Mouse (Mus musculus): ENCODE results near the gene Pycr2. TPM values are rescaled to one million over a fixed set of nuclear protein-coding genes. Genes with fewer than 3 reads are reported as not detected.
"Not testable (repeated sequence)": the region's sequence is repeated elsewhere in the genome, so short reads cannot be mapped to it uniquely, and the experiment has no call there.

The Pycr2 gene
- polyA plus RNA-seq, 1 experiment from 2014 or later = 113 TPM

- Histone ChIP-seq H3K9me3 (no peaks in the 10 kb centered on the region), H3K4me3 (no peak overlapping the region), H3K27ac (no peak overlapping the region), H3K4me2 (replicated peaks) (no peak overlapping the region), H3K27me3 (no peaks in the 10 kb centered on the region), H3K4me1 (peaks cover 13% of the 10 kb centered on the region), H3K9ac (no peak overlapping the region), H3K36me3 (no peaks in the 10 kb centered on the region)
- WGBS = 72% methylated on average over 9 of the region's 9 CpGs
- ATAC-seq (ENCODE audit: low FRiP score, low read depth) = no peak
These were observed 19.6 kb upstream of the Pycr2 start for GRCm38 (mm10) chr1:180884484-180884883.

GRCm38 (mm10) chr1:180888556-180889042, 15.5 kb upstream of the Pycr2 start:
- peak; percentile 64 for ATAC-seq (ENCODE audit: low FRiP score, low read depth)
- Histone ChIP-seq H3K9me3 (no peaks in the 10 kb centered on the region), H3K36me3 (no peaks in the 10 kb centered on the region), H3K27ac (peak overlapping the region; percentile 52; the same call in 1 of the 2 replicates), H3K4me3 (peak overlapping the region; percentile 11), H3K27me3 (peaks cover 21% of the 10 kb centered on the region), H3K4me1 (peaks cover 13% of the 10 kb centered on the region), H3K4me2 (replicated peaks) (peak overlapping the region; percentile 54), H3K9ac (peak overlapping the region; percentile 35; the same call in 1 of the 2 replicates)
- WGBS = 2% methylated on average over 13 of the region's 13 CpGs

- H3K4me2 ChIP-seq (replicated peaks) = peak overlapping the region; percentile 54
- H3K36me3 ChIP-seq = no peaks in the 10 kb centered on the region
- ATAC-seq (ENCODE audit: low FRiP score, low read depth) = no peak
- peaks cover 13% of the 10 kb centered on the region for H3K4me1 ChIP-seq
- no peaks in the 10 kb centered on the region for H3K9me3 ChIP-seq
- H3K27me3 ChIP-seq = peaks cover 27% of the 10 kb centered on the region
- H3K27ac ChIP-seq = peak overlapping the region; percentile 48; the same call in 1 of the 2 replicates
- peak overlapping the region; percentile 35; the same call in 1 of the 2 replicates for H3K9ac ChIP-seq
- 28% methylated on average over 7 of the region's 7 CpGs for WGBS
- H3K4me3 ChIP-seq = peak overlapping the region; percentile 11; the same call in 1 of the 2 replicates
These were observed 14.9 kb upstream of the Pycr2 start for GRCm38 (mm10) chr1:180889172-180889571.

GRCm38 (mm10) chr1:180889841-180890240, 14.3 kb upstream of the Pycr2 start:
- Histone ChIP-seq H3K36me3 (no peaks in the 10 kb centered on the region), H3K27me3 (peaks cover 33% of the 10 kb centered on the region), H3K27ac (no peak overlapping the region), H3K4me2 (replicated peaks) (no peak overlapping the region), H3K4me3 (no peak overlapping the region), H3K4me1 (peaks cover 19% of the 10 kb centered on the region), H3K9ac (no peak overlapping the region), H3K9me3 (no peaks in the 10 kb centered on the region)
- ATAC-seq (ENCODE audit: low FRiP score, low read depth) = no peak
- 47% methylated on average over 6 of the region's 6 CpGs for WGBS

- H3K27ac ChIP-seq = no peak within 1 kb of the TSS
- H3K4me1 ChIP-seq = peaks cover 19% of the 10 kb centered on the region
- no peaks in the 10 kb centered on the region for H3K36me3 ChIP-seq
- no peak within 1 kb of the TSS for H3K4me3 ChIP-seq
- no peak within 1 kb of the TSS for H3K9ac ChIP-seq
- peaks cover 47% of the 10 kb centered on the region for H3K27me3 ChIP-seq
- 56% methylated on average over 10 of the region's 10 CpGs for WGBS
- H3K4me2 ChIP-seq (replicated peaks) = no peak within 1 kb of the TSS; the same call in 1 of the 2 replicates
- no peaks in the 10 kb centered on the region for H3K9me3 ChIP-seq
- ATAC-seq (ENCODE audit: low FRiP score, low read depth) = no peak
These were observed 11.3 kb upstream of the Pycr2 start, which contains the start of gene Lefty2 for GRCm38 (mm10) chr1:180892808-180893207. Lefty2 (plus strand) TSS chr1:180893108.

GRCm38 (mm10) chr1:180894088-180894987, 9.8 kb upstream of the Pycr2 start:
- H3K4me2 ChIP-seq (replicated peaks) = peak overlapping the region; percentile 54
- not testable (repeated sequence) for H3K4me1 ChIP-seq, H3K27ac ChIP-seq, H3K9me3 ChIP-seq, H3K36me3 ChIP-seq
- 0 out of 2 replicates have a peak, but pooled peaks have one; percentile 39 for ATAC-seq (ENCODE audit: low FRiP score, low read depth)
- H3K27me3 ChIP-seq = peaks cover 47% of the 10 kb centered on the region
- 3% methylated on average over 51 of the region's 51 CpGs for WGBS
- 0 out of 2 replicates have a peak overlapping the region, but pooled peaks have one; percentile 31 for H3K9ac ChIP-seq
- peak overlapping the region; percentile 28 for H3K4me3 ChIP-seq

- H3K4me1 ChIP-seq = peaks cover 14% of the 10 kb centered on the region
- ATAC-seq (ENCODE audit: low FRiP score, low read depth) = no peak
These were observed 3.0 kb upstream of the Pycr2 start for GRCm38 (mm10) chr1:180901107-180901506.

GRCm38 (mm10) chr1:180902915-180903314, 1.2 kb upstream of the Pycr2 start:
- ATAC-seq (ENCODE audit: low FRiP score, low read depth) = no peak
- Histone ChIP-seq H3K4me3 (no peak overlapping the region), H3K27me3 (no peaks in the 10 kb centered on the region), H3K36me3 (peaks cover 24% of the 10 kb centered on the region), H3K27ac (no peak overlapping the region), H3K4me2 (replicated peaks) (no peak overlapping the region), H3K9me3 (no peaks in the 10 kb centered on the region), H3K4me1 (peaks cover 20% of the 10 kb centered on the region), H3K9ac (no peak overlapping the region)
- WGBS = 36% methylated on average over 5 of the region's 5 CpGs

More at GRCm38 (mm10) chr1:180901107-180901506, 3.0 kb upstream of the Pycr2 start:
- Histone ChIP-seq H3K4me2 (replicated peaks) (no peak overlapping the region), H3K27ac (no peak overlapping the region), H3K9me3 (no peaks in the 10 kb centered on the region), H3K27me3 (peaks cover 3% of the 10 kb centered on the region; the same call in 1 of the 2 replicates), H3K36me3 (peaks cover 6% of the 10 kb centered on the region), H3K4me3 (no peak overlapping the region), H3K9ac (no peak overlapping the region; the same call in 1 of the 2 replicates)
- WGBS = 3% methylated on average over 4 of the region's 4 CpGs

GRCm38 (mm10) chr1:180903666-180904038, 441 bp upstream of the Pycr2 start:
- 0 out of 2 replicates have a peak, but pooled peaks have one; percentile 2 for ATAC-seq (ENCODE audit: low FRiP score, low read depth)
- Histone ChIP-seq H3K4me2 (replicated peaks) (peak overlapping the region; percentile 81), H3K36me3 (peaks cover 31% of the 10 kb centered on the region), H3K9ac (0 out of 2 replicates have a peak overlapping the region, but pooled peaks have one; percentile 40), H3K4me1 (peaks cover 20% of the 10 kb centered on the region), H3K27me3 (no peaks in the 10 kb centered on the region), H3K9me3 (no peaks in the 10 kb centered on the region), H3K27ac (peak overlapping the region; percentile 49; the same call in 1 of the 2 replicates), H3K4me3 (peak overlapping the region; percentile 77)
- 41% methylated on average over 10 of the region's 10 CpGs for WGBS

- ATAC-seq (ENCODE audit: low FRiP score, low read depth) = no peak
- Histone ChIP-seq H3K36me3 (peaks cover 38% of the 10 kb centered on the region), H3K9ac (peak overlapping the region; percentile 92), H3K4me1 (peaks cover 20% of the 10 kb centered on the region), H3K4me3 (peak overlapping the region; percentile 77), H3K9me3 (no peaks in the 10 kb centered on the region), H3K27ac (peak overlapping the region; percentile 81; the same call in 1 of the 2 replicates), H3K27me3 (no peaks in the 10 kb centered on the region), H3K4me2 (replicated peaks) (peak overlapping the region; percentile 81)
- 4% methylated on average over 5 of the region's 5 CpGs for WGBS
These were observed 655 bp downstream of the Pycr2 start for GRCm38 (mm10) chr1:180904815-180905080.

- no peak overlapping the region for H3K27ac ChIP-seq
- H3K4me2 ChIP-seq (replicated peaks) = peak overlapping the region; percentile 81
- WGBS = 68% methylated on average over 6 of the region's 6 CpGs
- peak overlapping the region; percentile 77 for H3K4me3 ChIP-seq
- H3K36me3 ChIP-seq = peaks cover 38% of the 10 kb centered on the region
- peak overlapping the region; percentile 92 for H3K9ac ChIP-seq
- H3K27me3 ChIP-seq = no peaks in the 10 kb centered on the region
- ATAC-seq (ENCODE audit: low FRiP score, low read depth) = no peak
- H3K4me1 ChIP-seq = peaks cover 20% of the 10 kb centered on the region
- no peaks in the 10 kb centered on the region for H3K9me3 ChIP-seq
These were observed 1.2 kb downstream of the Pycr2 start for GRCm38 (mm10) chr1:180905307-180905706.

- Histone ChIP-seq H3K4me3 (peak overlapping the region; percentile 77), H3K9me3 (no peaks in the 10 kb centered on the region), H3K4me1 (peaks cover 22% of the 10 kb centered on the region), H3K36me3 (peaks cover 38% of the 10 kb centered on the region), H3K27me3 (no peaks in the 10 kb centered on the region), H3K9ac (peak overlapping the region; percentile 92), H3K27ac (no peak overlapping the region), H3K4me2 (replicated peaks) (peak overlapping the region; percentile 81)
- 95% methylated on average over 17 of the region's 17 CpGs for WGBS
- no peak for ATAC-seq (ENCODE audit: low FRiP score, low read depth)
These were observed 1.8 kb downstream of the Pycr2 start for GRCm38 (mm10) chr1:180905876-180906275.

Measured in limb, embryonic 13.5 days (tissue).